Mouse (Mus musculus): ENCODE measurements at regions not wholly inside any gene's neighbourhood (a gene's known extent, or its start where the extent isn't known, plus 50 kb on each side); places are given as distances from the start of the nearest gene placed in this dataset. TPM values are rescaled to one million over a fixed set of nuclear protein-coding genes. Genes with fewer than 3 reads are reported as not detected.
"Not testable (repeated sequence)": the region's sequence is repeated elsewhere in the genome, so short reads cannot be mapped to it uniquely, and the experiment has no call there.

GRCm38 (mm10) chr13:61805300-61805699 is 235.4 kb upstream of the Cts3 start:
- H3K27me3 ChIP-seq (replicated peaks; ENCODE audit: control insufficient read depth, insufficient read depth, low read length); H3K4me2 ChIP-seq (ENCODE audit: low read length); H3K9me3 ChIP-seq (ENCODE audit: control insufficient read depth, low read length); H3K4me3 ChIP-seq (replicated peaks; ENCODE audit: low read length); H3K4me1 ChIP-seq (replicated peaks; ENCODE audit: control insufficient read depth, insufficient read depth, low read length); H3K36me3 ChIP-seq (ENCODE audit: control insufficient read depth, insufficient read depth); H3K27ac ChIP-seq (ENCODE audit: low read length); ATAC-seq; H3K9ac ChIP-seq (replicated peaks; ENCODE audit: low read depth, low read length): not testable (repeated sequence)
- 96% methylated on average over 3 of the region's 3 CpGs for WGBS

- peak; percentile 57 for ATAC-seq
- H3K9me3 ChIP-seq (ENCODE audit: control insufficient read depth, low read length); H3K36me3 ChIP-seq (ENCODE audit: control insufficient read depth, insufficient read depth); H3K27me3 ChIP-seq (replicated peaks; ENCODE audit: control insufficient read depth, insufficient read depth, low read length); H3K27ac ChIP-seq (ENCODE audit: low read length); H3K4me1 ChIP-seq (replicated peaks; ENCODE audit: control insufficient read depth, insufficient read depth, low read length): not testable (repeated sequence)
- peak overlapping the region; percentile 65 for H3K9ac ChIP-seq (replicated peaks; ENCODE audit: low read depth, low read length)
- 1% methylated on average over 19 of the region's 19 CpGs for WGBS
- peak overlapping the region; percentile 52 for H3K4me3 ChIP-seq (replicated peaks; ENCODE audit: low read length)
- peak overlapping the region; percentile 51 for H3K4me2 ChIP-seq (ENCODE audit: low read length)
These were observed 234.4 kb upstream of the Cts3 start for GRCm38 (mm10) chr13:61804168-61804874.

- H3K9ac ChIP-seq (replicated peaks; ENCODE audit: low read depth, low read length); ATAC-seq; H3K4me1 ChIP-seq (replicated peaks; ENCODE audit: control insufficient read depth, insufficient read depth, low read length); H3K27me3 ChIP-seq (replicated peaks; ENCODE audit: control insufficient read depth, insufficient read depth, low read length); H3K9me3 ChIP-seq (ENCODE audit: control insufficient read depth, low read length); H3K36me3 ChIP-seq (ENCODE audit: control insufficient read depth, insufficient read depth); H3K27ac ChIP-seq (ENCODE audit: low read length): not testable (repeated sequence)
- Histone ChIP-seq H3K4me3 (replicated peaks; ENCODE audit: low read length) (peak overlapping the region; percentile 52), H3K4me2 (ENCODE audit: low read length) (peak overlapping the region; percentile 51)
- WGBS, result 26% methylated on average over 5 of the region's 5 CpGs
These were observed 233.8 kb upstream of the Cts3 start for GRCm38 (mm10) chr13:61803763-61804162.

GRCm38 (mm10) chr13:61763457-61763856 is 193.5 kb upstream of the Cts3 start:
- 88% methylated on average over 1 of the region's 1 CpGs for WGBS

More at GRCm38 (mm10) chr13:61763457-61763856, 193.5 kb upstream of the Cts3 start:
- not testable (repeated sequence) for H3K9ac ChIP-seq (replicated peaks; ENCODE audit: low read depth, low read length); H3K27ac ChIP-seq (ENCODE audit: low read length); H3K9me3 ChIP-seq (ENCODE audit: control insufficient read depth, low read length); ATAC-seq; H3K4me1 ChIP-seq (replicated peaks; ENCODE audit: control insufficient read depth, insufficient read depth, low read length); H3K4me3 ChIP-seq (replicated peaks; ENCODE audit: low read length); H3K27me3 ChIP-seq (replicated peaks; ENCODE audit: control insufficient read depth, insufficient read depth, low read length); H3K36me3 ChIP-seq (ENCODE audit: control insufficient read depth, insufficient read depth); H3K4me2 ChIP-seq (ENCODE audit: low read length)

Small RNA genes in the stretch of these regions (microRNA-seq; reads per million reads assigned to microRNA genes)
- gene Gm23739, result not detected
